In genomic region chrX:169988571-169989218, GRCm38 (mm10) we compare ENCODE assay signal across 8 mouse cellular contexts. TPM values are rescaled to one million over a fixed set of nuclear protein-coding genes. Genes with fewer than 3 reads are reported as not detected.
DNase-seq lines count a peak whose midpoint lies in the region; ATAC-seq and TF ChIP-seq lines count a peak whose summit lies in the region.
"Not testable (repeated sequence)": the region's sequence is repeated elsewhere in the genome, so short reads cannot be mapped to it uniquely, and the experiment has no call there.

No protein-coding gene starts in this region.

- DNase-seq in T-cell, adult 2 months (ENCODE audit: low spot score) = peak; percentile 35
- DNase-seq in embryo, embryonic 10 days (ENCODE audit: low spot score) = peak; percentile 44
- DNase-seq in gastrocnemius, adult 8-10 months (ENCODE audit: low spot score in 2 of 2) = peak; percentile 39 to 53
- DNase-seq in hindbrain, postnatal 0 days (ENCODE audit: low spot score) = peak; percentile 11
- peak; percentile 59 to 80 for DNase-seq in left cerebral cortex, postnatal 10 days (ENCODE audit: extremely low spot score in 1 of 2, low spot score in 2 of 2)
- peak; percentile 62 for DNase-seq in mesoderm, embryonic 11.5 days (ENCODE audit: low read depth, low spot score)
- DNase-seq in right cerebral cortex, postnatal 14 days = peak; percentile 54
- peak; percentile 57 for DNase-seq in urinary bladder, postnatal 14 days (ENCODE audit: low spot score)

- peak; percentile 3; the same call in 1 of the 2 replicates for ATAC-seq in hindbrain, postnatal 0 days

- not testable (repeated sequence) for H3K27ac ChIP-seq in hindbrain, postnatal 0 days

- H3K9ac ChIP-seq in hindbrain, postnatal 0 days (replicated peaks; ENCODE audit: low read length) = not testable (repeated sequence)

- intact Hi-C loops in left cerebral cortex, postnatal 10 days (cut with DNase I) = not testable (repeated sequence)

- not testable (repeated sequence) for H3K36me3 ChIP-seq in hindbrain, postnatal 0 days (ENCODE audit: insufficient read depth, low read length)

- not testable (repeated sequence) for H3K4me3 ChIP-seq in hindbrain, postnatal 0 days (ENCODE audit: low read length)

- H3K4me1 ChIP-seq in hindbrain, postnatal 0 days (ENCODE audit: insufficient read depth, low read length) = not testable (repeated sequence)

- not testable (repeated sequence) for TF ChIP-seq CTCF in hindbrain, postnatal 0 days (IDR thresholded peaks at IDR 0.05; ENCODE audit: low read depth)

- peaks cover 16% of the 10 kb centered on the region for H3K9me3 ChIP-seq in hindbrain, postnatal 0 days (ENCODE audit: low read length)

- not testable (repeated sequence) for H3K27me3 ChIP-seq in hindbrain, postnatal 0 days (ENCODE audit: insufficient read depth, low read length)

- 77% methylated on average over 56 of the region's 56 CpGs for WGBS in hindbrain, postnatal 0 days

- not testable (repeated sequence) for H3K4me2 ChIP-seq in hindbrain, postnatal 0 days (ENCODE audit: low read depth, low read length)

RNA-seq across cellular contexts. Expression of gene Gm21887, which starts 20.8 kb away (rescaled TPM):
- 10 to 100 TPM; 16.4 to 40.2 (median 21.6) TPM for total RNA-seq in gastrocnemius, adult 8-10 months (2022)
- 8.3 and 87.1 TPM in 2 replicates for total RNA-seq in hindbrain, postnatal 0 days (2014; rRNA removed)
- polyA plus RNA-seq in hindbrain, postnatal 0 days (2015; fragmentation: Nextera tagmentation; extraction: Ambion mirVana) = 194 and 245 TPM in 2 replicates
- 100 to 1,000 TPM; 164 to 223 TPM for total RNA-seq in left cerebral cortex, postnatal 10 days (2021)

Comparison
In these comparisons a context has a peak if more than half of its experiments do, and no peak if none do; other contexts are left out.
1. DNase-seq: peak in every context shown above with its lines; median percentile 70 in left cerebral cortex, postnatal 10 days; 62 in mesoderm, embryonic 11.5 days; 57 in urinary bladder, postnatal 14 days; 54 in right cerebral cortex, postnatal 14 days; 46 in gastrocnemius, adult 8-10 months; 44 in embryo, embryonic 10 days; 35 in T-cell, adult 2 months; 11 in hindbrain, postnatal 0 days.